Mouse (Mus musculus): ENCODE results near the gene Zfp462.

DNA sequence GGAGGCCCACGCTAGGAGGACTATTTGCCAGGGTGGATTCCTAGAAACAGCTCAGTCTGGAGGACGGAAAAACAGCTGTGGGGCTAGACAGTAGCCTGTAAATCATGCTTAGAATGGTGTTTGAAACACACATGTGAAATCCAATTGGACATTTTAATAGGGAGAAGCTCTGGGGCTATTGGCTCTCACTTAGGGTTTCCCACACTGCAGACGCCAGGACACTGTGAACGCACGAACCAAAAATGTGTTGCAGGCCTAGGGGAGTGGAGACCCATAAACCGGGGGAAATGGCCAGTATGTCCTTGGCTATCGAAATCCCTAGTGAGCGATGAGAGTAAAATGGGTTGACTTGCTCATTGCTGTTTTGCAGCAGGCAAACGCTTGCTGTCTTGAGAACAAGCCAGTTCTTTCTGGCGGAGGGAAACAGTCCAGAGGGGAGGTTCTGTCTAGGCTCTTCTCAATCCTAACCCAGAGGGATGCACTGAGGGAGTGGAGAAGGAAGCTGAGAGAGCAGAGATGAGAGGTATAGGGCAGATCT, 81.3 kb downstream of the Zfp462 start:
- no peak for TF ChIP-seq ELF1 (IDR thresholded peaks at IDR 0.05; ENCODE audit: low read depth, low read length)
- TF ChIP-seq RCOR1 (conservative IDR thresholded peaks at IDR 0.05; ENCODE audit: low read depth, low read length): no peak
- no peak for TF ChIP-seq TCF12 (IDR thresholded peaks at IDR 0.05; ENCODE audit: low read depth, low read length)
- no peak for TF ChIP-seq CTCF (conservative IDR thresholded peaks at IDR 0.05 in 1 of 2, IDR thresholded peaks at IDR 0.05 in 1 of 2; ENCODE audit: low read depth in 2 of 2, low read length in 2 of 2)
- no peak for TF ChIP-seq POLR2A (IDR thresholded peaks at IDR 0.05; ENCODE audit: low read depth, low read length)
